22 mouse cellular contexts compared by ENCODE assay signal in genomic region chr16:20438673-20439415, GRCm38 (mm10). TPM values are rescaled to one million over a fixed set of nuclear protein-coding genes. Genes with fewer than 3 reads are reported as not detected.
DNase-seq lines count a peak whose midpoint lies in the region; ATAC-seq and TF ChIP-seq lines count a peak whose summit lies in the region.
"Had no signal": no experiment of that assay in that cellular context is flagged by ENCODE, and none has a peak within 500 bp of the region (broad histone marks: within the 10 kb centered on the region; RNA-seq: fewer than 3 reads in every experiment).

No protein-coding gene starts in this region.

- no peak for TF ChIP-seq EP300 in lung, postnatal 0 days (IDR thresholded peaks at IDR 0.05)

- 80% methylated on average over 11 of the region's 11 CpGs for WGBS in lung, postnatal 0 days

- intact Hi-C loops in heart, postnatal 14 days (cut with DNase I): no loop called here

- H3K4me2 ChIP-seq in lung, postnatal 0 days (replicated peaks; ENCODE audit: low read depth, low read length): no peak overlapping the region
- H3K4me2 ChIP-seq: embryonic facial prominence, embryonic 15.5 days; heart, embryonic 13.5 days; hindbrain, embryonic 13.5 days had no signal

- no peaks in the 10 kb centered on the region for H3K27me3 ChIP-seq in lung, postnatal 0 days (replicated peaks; ENCODE audit: insufficient read depth, low read length)
- H3K27me3 ChIP-seq: embryonic facial prominence, embryonic 15.5 days; heart, embryonic 13.5 days; hindbrain, embryonic 13.5 days; Patski had no signal

- ATAC-seq in inflammation-experienced regulatory T-cells, adult 6 months: no peak
- ATAC-seq in lung, postnatal 0 days: no peak
- ATAC-seq: forebrain, embryonic 14.5 days; intestine, embryonic 16.5 days; Patski had no signal

- no peaks in the 10 kb centered on the region for H3K4me1 ChIP-seq in lung, postnatal 0 days (ENCODE audit: insufficient read depth, low read depth, low read length)
- H3K4me1 ChIP-seq: embryonic facial prominence, embryonic 15.5 days; forebrain, embryonic 10.5 days; hindbrain, embryonic 13.5 days had no signal

- H3K27ac ChIP-seq in lung, postnatal 0 days (ENCODE audit: low read length): no peak overlapping the region
- H3K27ac ChIP-seq: embryonic facial prominence, embryonic 15.5 days; forebrain, embryonic 10.5 days; gastrocnemius, adult 2 months; heart, embryonic 13.5 days; hindbrain, embryonic 13.5 days had no signal

- H3K36me3 ChIP-seq in lung, postnatal 0 days (ENCODE audit: insufficient read depth, low read length): no peaks in the 10 kb centered on the region
- H3K36me3 ChIP-seq: embryonic facial prominence, embryonic 15.5 days; forebrain, embryonic 10.5 days; heart, embryonic 13.5 days; hindbrain, embryonic 13.5 days had no signal

- no peaks in the 10 kb centered on the region for H3K9me3 ChIP-seq in lung, postnatal 0 days (ENCODE audit: low read length)
- H3K9me3 ChIP-seq: embryonic facial prominence, embryonic 15.5 days; hindbrain, embryonic 13.5 days had no signal

- no peak overlapping the region for H3K9ac ChIP-seq in lung, postnatal 0 days (replicated peaks; ENCODE audit: low read depth)
- H3K9ac ChIP-seq: embryonic facial prominence, embryonic 15.5 days; heart, embryonic 13.5 days; hindbrain, embryonic 13.5 days had no signal

- peak; percentile 51 for DNase-seq in heart, adult 11 months
- no peak for DNase-seq in heart, postnatal 14 days
- DNase-seq in ES-CJ7 (ENCODE audit: low read depth, low spot score) (peak; percentile 37), ZHBTc4 (ENCODE audit: low read depth, low spot score) (peak; percentile 41)
- DNase-seq in lung, postnatal 0 days (ENCODE audit: low spot score): no peak
- DNase-seq: adrenal gland, postnatal 10 days; cerebellum, adult 2 months; cerebellum, postnatal 10 days; embryo, embryonic 11 days; gastrocnemius, adult 2 months; gastrocnemius, postnatal 25 days; heart, postnatal 4 days; kidney, adult 2 months had no signal

- no peak for TF ChIP-seq CTCF in lung, postnatal 0 days (IDR thresholded peaks at IDR 0.05)

- H3K4me3 ChIP-seq in lung, postnatal 0 days (ENCODE audit: low read depth, low read length): no peak overlapping the region
- H3K4me3 ChIP-seq: embryonic facial prominence, embryonic 15.5 days; erythroblast, embryonic 14.5 days; forebrain, embryonic 10.5 days; gastrocnemius, adult 2 months; heart, embryonic 13.5 days; hindbrain, embryonic 13.5 days had no signal

RNA-seq across cellular contexts. Expression of gene Abcc5, which starts 12.7 kb away (rescaled TPM):
- 10 to 100 TPM; 42.0 to 43.3 TPM for total RNA-seq in heart, postnatal 14 days (2021)
- polyA plus RNA-seq in inflammation-experienced regulatory T-cells, adult 6 months (2017; shearing (Covaris generic)): 10 to 100 TPM; 20.5 to 39.1 (median 35.7) TPM
- polyA plus RNA-seq in lung, postnatal 0 days (2015; fragmentation: Nextera tagmentation; extraction: Ambion mirVana): 57.4 and 71.6 TPM in 2 replicates

RNA-seq across cellular contexts. Expression of gene Eif2b5, which starts 59.8 kb away (rescaled TPM):
- total RNA-seq in heart, postnatal 14 days (2021): 10 to 100 TPM; 49.7 to 50.4 TPM
- 10 to 100 TPM; 13.1 to 19.0 (median 14.8) TPM for polyA plus RNA-seq in inflammation-experienced regulatory T-cells, adult 6 months (2017; shearing (Covaris generic))
- 46.9 and 51.1 TPM in 2 replicates for polyA plus RNA-seq in lung, postnatal 0 days (2015; fragmentation: Nextera tagmentation; extraction: Ambion mirVana)

Comparison
In these comparisons a context has a peak if more than half of its experiments do, and no peak if none do; other contexts are left out.
1. DNase-seq: peak in heart, adult 11 months (single experiment), ES-CJ7 (single experiment) and ZHBTc4 (single experiment); none in heart, postnatal 14 days (0 of 2) and lung, postnatal 0 days (single experiment).